Mouse (Mus musculus) lung, postnatal 0 days (tissue): ENCODE measurements around the gene Cobl. TPM values are rescaled to one million over a fixed set of nuclear protein-coding genes. Genes with fewer than 3 reads are reported as not detected.

Experiments
- ATAC-seq: fragments of 200-750 bp; cut with Nextera tagmentation; 2 replicates; pipeline ENCODE4 v1.8.0; 2017; ENCODE audit warnings: moderate library complexity
- DNase-seq: peaks from one replicate; pipeline ENCODE4 v3.0.0-alpha.2; 2016; ENCODE audit warnings: low spot score
- H3K27ac ChIP-seq: fragments of 300-500 bp; sonication (generic); 2 replicates; pipeline ENCODE4 v1.5.1; 2014; ENCODE audit warnings: antibody characterized with exemption, mild to moderate bottlenecking, low read length, mixed read lengths
- H3K27me3 ChIP-seq: fragments of 300-500 bp; sonication (generic); replicated peaks from 2 replicates; pipeline ENCODE4 v1.6.1; 2014; ENCODE audit warnings: low read length, mixed read lengths; ENCODE audit not compliant: insufficient read depth
- H3K36me3 ChIP-seq: fragments of 300-500 bp; sonication (generic); 2 replicates; pipeline ENCODE4 v1.6.1; 2014; ENCODE audit warnings: low read length, mixed read lengths; ENCODE audit not compliant: insufficient read depth
- H3K4me1 ChIP-seq: fragments of 300-500 bp; sonication (generic); 2 replicates; pipeline ENCODE4 v1.6.1; 2014; ENCODE audit warnings: antibody characterized with exemption, low read depth, low read length, mixed read lengths; ENCODE audit not compliant: insufficient read depth
- H3K4me2 ChIP-seq: fragments of 300-500 bp; sonication (generic); replicated peaks from 2 replicates; pipeline ENCODE4 v1.6.1; 2014; ENCODE audit warnings: low read depth, mild to moderate bottlenecking, low read length, moderate library complexity, mixed read lengths
- H3K4me3 ChIP-seq: fragments of 300-500 bp; sonication (generic); 2 replicates; pipeline ENCODE4 v1.5.1; 2014; ENCODE audit warnings: low read depth, low read length
- H3K9ac ChIP-seq: fragments of 300-500 bp; sonication (generic); replicated peaks from 2 replicates; pipeline ENCODE4 v1.6.1; 2014; ENCODE audit warnings: low read depth, mild to moderate bottlenecking
- H3K9me3 ChIP-seq: fragments of 300-500 bp; sonication (generic); 2 replicates; pipeline ENCODE4 v1.6.1; 2016; ENCODE audit warnings: low read length, mixed read lengths
- CTCF ChIP-seq: IDR thresholded peaks from 2 replicates; pipeline ENCODE4 v1.5.1; 2016; ENCODE audit warnings: antibody characterized with exemption, mild to moderate bottlenecking
- EP300 ChIP-seq: IDR thresholded peaks from 2 replicates; pipeline ENCODE4 v1.6.1; 2016; ENCODE audit warnings: antibody characterized with exemption, mild to moderate bottlenecking, control low read depth
- WGBS: fragments of 180-500 bp; shearing (Covaris S2); extraction: QIAGEN DNeasy Blood & Tissue Kit; methylation state at CpG from one replicate; pipeline ENCODE4 v1.1.7; 2014; 5-methylcytosine and 5-hydroxymethylcytosine counted together
- polyA plus RNA-seq: library from polyadenylated mRNA; unstranded; fragments of >200 nt; fragmentation: Nextera tagmentation; extraction: Ambion mirVana; gene quantifications from 2 replicates; pipeline ENCODE4 v1.2.1, GENCODE M21; 2015

Gene Cobl
- polyA plus RNA-seq, 1 experiment from 2014 or later: 9.7 TPM

- H3K4me3 ChIP-seq: no peak overlapping the region
- no peak overlapping the region for H3K4me2 ChIP-seq
- no peaks in the 10 kb centered on the region for H3K27me3 ChIP-seq
- H3K36me3 ChIP-seq: no peaks in the 10 kb centered on the region
- ATAC-seq: no peak
- no peak overlapping the region for H3K27ac ChIP-seq
- no peak for TF ChIP-seq CTCF
- no peak for DNase-seq
- H3K9ac ChIP-seq: no peak overlapping the region
- peaks cover 6% of the 10 kb centered on the region; the same call in 1 of the 2 replicates for H3K4me1 ChIP-seq
- 65% methylated on average over 2 of the region's 2 CpGs for WGBS
- H3K9me3 ChIP-seq: no peaks in the 10 kb centered on the region
These were observed 2.5 kb upstream of the Cobl start for GRCm38 (mm10) chr11:12467217-12467616.

GRCm38 (mm10) chr11:12466606-12467005 lies 1.8 kb upstream of the Cobl start:
- Histone ChIP-seq H3K27ac (no peak overlapping the region), H3K9me3 (no peaks in the 10 kb centered on the region), H3K4me1 (peaks cover 6% of the 10 kb centered on the region; the same call in 1 of the 2 replicates), H3K4me2 (no peak overlapping the region), H3K36me3 (no peaks in the 10 kb centered on the region), H3K9ac (no peak overlapping the region), H3K4me3 (no peak overlapping the region), H3K27me3 (no peaks in the 10 kb centered on the region)
- ATAC-seq (no peak), DNase-seq (no peak)
- TF ChIP-seq CTCF (no peak), EP300 (no peak)
- WGBS: 75% methylated on average over 1 of the region's 1 CpGs

GRCm38 (mm10) chr11:12465229-12465628 lies 469 bp upstream of the Cobl start:
- H3K4me1 ChIP-seq: peaks cover 6% of the 10 kb centered on the region; the same call in 1 of the 2 replicates
- H3K4me2 ChIP-seq: peak overlapping the region; percentile 88
- 29% methylated on average over 1 of the region's 1 CpGs for WGBS
- H3K27me3 ChIP-seq: no peaks in the 10 kb centered on the region
- TF ChIP-seq EP300 (no peak), CTCF (no peak)
- ATAC-seq: peak; percentile 26
- H3K4me3 ChIP-seq: peak overlapping the region; percentile 62
- H3K36me3 ChIP-seq: no peaks in the 10 kb centered on the region
- peak overlapping the region; percentile 76 for H3K27ac ChIP-seq
- peak; percentile 18 for DNase-seq
- no peaks in the 10 kb centered on the region for H3K9me3 ChIP-seq
- no peak overlapping the region for H3K9ac ChIP-seq

- Histone ChIP-seq H3K4me1 (peaks cover 6% of the 10 kb centered on the region; the same call in 1 of the 2 replicates), H3K4me3 (peak overlapping the region; percentile 62), H3K9ac (peak overlapping the region; percentile 32; the same call in 1 of the 2 replicates), H3K27me3 (no peaks in the 10 kb centered on the region), H3K9me3 (no peaks in the 10 kb centered on the region), H3K4me2 (peak overlapping the region; percentile 88), H3K27ac (peak overlapping the region; percentile 76), H3K36me3 (no peaks in the 10 kb centered on the region)
- DNase-seq (peak; percentile 33), ATAC-seq (no peak)
- WGBS: 25% methylated on average over 13 of the region's 13 CpGs
- TF ChIP-seq EP300 (no peak), CTCF (no peak)
These were observed 1.1 kb downstream of the Cobl start for GRCm38 (mm10) chr11:12463615-12464170.

DNA sequence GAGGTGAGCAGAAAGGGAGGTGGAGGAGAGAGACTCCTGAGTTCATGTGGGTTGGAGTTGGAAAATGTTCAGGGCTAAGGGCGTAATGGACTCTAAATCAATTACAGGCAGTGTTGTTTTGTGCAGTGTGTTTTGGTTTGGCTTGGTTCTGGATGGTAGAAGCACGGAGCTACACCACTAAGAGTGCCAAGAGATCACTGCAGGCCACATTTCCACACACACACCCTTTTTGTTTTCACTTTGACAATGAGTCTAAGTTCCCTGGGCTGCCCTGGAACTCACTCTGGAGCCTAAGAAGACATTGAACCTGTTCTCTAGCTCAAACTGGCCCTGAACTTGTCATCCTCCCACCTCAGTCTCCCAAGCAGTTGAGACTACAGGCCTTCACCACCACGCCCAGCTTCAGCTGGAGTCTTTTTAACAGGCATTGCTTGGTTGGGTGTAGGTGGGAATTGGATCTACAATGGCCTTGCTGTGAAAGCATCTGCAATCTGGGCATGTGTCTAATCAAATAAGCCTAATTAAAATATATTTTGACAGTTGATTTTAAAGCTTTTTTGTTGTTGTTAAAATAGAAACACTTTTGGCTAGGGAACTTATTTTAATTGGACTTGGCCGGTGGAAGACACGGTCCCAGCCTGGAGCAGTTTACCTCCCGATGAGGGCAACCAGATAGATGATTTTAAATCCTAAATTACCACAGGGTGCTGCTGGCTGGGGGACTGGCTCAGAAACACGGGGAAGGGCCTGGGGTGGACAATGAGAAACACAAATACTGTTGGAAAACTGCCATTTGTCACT lies 4.8 kb downstream of the Cobl start:
- no peak overlapping the region for H3K4me2 ChIP-seq
- H3K9me3 ChIP-seq: no peaks in the 10 kb centered on the region
- no peak overlapping the region for H3K27ac ChIP-seq
- H3K4me3 ChIP-seq: no peak overlapping the region
- ATAC-seq (no peak), DNase-seq (no peak)
- H3K36me3 ChIP-seq: no peaks in the 10 kb centered on the region
- peaks cover 6% of the 10 kb centered on the region; the same call in 1 of the 2 replicates for H3K4me1 ChIP-seq
- WGBS: 73% methylated on average over 7 of the region's 7 CpGs
- H3K9ac ChIP-seq: no peak overlapping the region
- TF ChIP-seq EP300: no peak
- H3K27me3 ChIP-seq: no peaks in the 10 kb centered on the region

DNA sequence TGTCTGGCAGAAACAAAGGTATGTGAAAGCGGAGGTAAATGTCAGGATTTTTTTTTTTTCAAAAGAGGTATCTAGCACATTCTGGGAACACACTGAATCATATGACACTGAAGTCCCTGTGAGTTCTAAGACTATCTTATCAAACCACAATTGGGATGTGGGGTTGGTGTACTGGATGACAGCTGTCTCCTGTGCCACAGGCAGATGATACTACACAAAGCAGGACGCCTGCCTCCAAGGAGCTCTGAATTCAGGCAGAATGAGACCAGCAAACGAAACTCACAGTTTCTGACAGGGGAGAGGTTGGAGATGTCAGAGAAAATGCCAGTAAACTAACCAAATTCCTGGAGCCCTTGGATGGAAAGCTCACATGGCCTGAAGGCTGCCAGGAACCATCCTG lies 5.9 kb downstream of the Cobl start:
- Histone ChIP-seq H3K27me3 (no peaks in the 10 kb centered on the region), H3K4me2 (no peak overlapping the region), H3K27ac (no peak overlapping the region), H3K9ac (no peak overlapping the region), H3K36me3 (no peaks in the 10 kb centered on the region), H3K4me3 (no peak overlapping the region), H3K4me1 (peaks cover under 1% of the 10 kb centered on the region; the same call in 1 of the 2 replicates), H3K9me3 (no peaks in the 10 kb centered on the region)
- no peak for DNase-seq
- ATAC-seq: no peak
- TF ChIP-seq EP300: no peak
- no peak for TF ChIP-seq CTCF
- WGBS: 74% methylated on average over 3 of the region's 3 CpGs
